Mouse (Mus musculus): ENCODE measurements around the gene Pax7. TPM values are rescaled to one million over a fixed set of nuclear protein-coding genes. Genes with fewer than 3 reads are reported as not detected.

Pax7 gene
- polyA plus RNA-seq, 1 experiment = 0.37 TPM

DNA sequence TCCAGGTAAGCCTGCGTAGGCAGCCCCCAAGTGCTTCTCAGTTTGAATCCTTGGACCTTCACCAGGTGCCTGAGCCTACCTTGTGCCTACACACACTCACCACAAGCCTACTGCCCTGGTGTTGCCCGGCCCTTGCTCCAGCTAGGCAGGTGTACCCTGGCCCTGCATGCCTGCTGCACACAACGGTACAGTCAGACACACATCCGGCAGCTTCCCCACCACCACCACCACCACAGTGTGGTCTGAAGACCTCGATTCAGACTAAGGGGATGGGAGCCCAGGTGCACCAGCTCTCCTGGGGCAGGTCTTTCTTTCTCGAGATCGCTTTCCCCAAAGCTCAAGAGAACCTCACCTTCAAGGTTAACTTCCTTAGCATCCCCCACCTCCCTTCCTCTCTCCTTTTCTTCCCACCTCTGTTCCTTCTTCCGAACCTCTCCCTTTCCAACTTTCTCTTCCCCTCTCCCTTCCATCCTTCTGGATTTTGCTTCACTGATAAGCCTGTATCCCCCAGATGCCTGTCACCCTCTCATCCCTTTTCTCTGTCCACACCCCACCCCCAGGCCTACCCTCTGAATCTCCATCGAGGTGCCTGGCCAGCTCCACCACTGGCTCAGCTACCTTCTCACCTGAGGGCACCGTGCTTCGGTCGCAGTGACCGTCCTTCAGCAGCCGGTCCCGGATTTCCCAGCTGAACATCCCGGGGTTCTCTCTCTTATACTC lies 4.3 kb downstream of the Pax7 start:
- H3K4me3 ChIP-seq = no peak overlapping the region
- H3K79me2 ChIP-seq (ENCODE audit: control insufficient read depth, insufficient read depth) = no peaks in the 10 kb centered on the region
- H3K27me3 ChIP-seq (ENCODE audit: control insufficient read depth, insufficient read depth, insufficient read length) = peaks cover 57% of the 10 kb centered on the region
- no peak for TF ChIP-seq TCF12 (IDR thresholded peaks at IDR 0.05; ENCODE audit: insufficient read depth, poor library complexity, severe bottlenecking)
- TF ChIP-seq CEBPB (IDR thresholded peaks at IDR 0.05; ENCODE audit: insufficient read depth, poor library complexity, severe bottlenecking) = no peak
- no peak for TF ChIP-seq REST (IDR thresholded peaks at IDR 0.05; ENCODE audit: insufficient read depth, insufficient read length)
- TF ChIP-seq MYOD1 (IDR thresholded peaks at IDR 0.05; ENCODE audit: control insufficient read depth in 1 of 3, insufficient read length in 2 of 3, low read depth in 2 of 3) = no peak
- no peak for TF ChIP-seq USF1 (IDR thresholded peaks at IDR 0.05; ENCODE audit: low read depth)
- no peak for TF ChIP-seq MYOG (IDR thresholded peaks at IDR 0.05; ENCODE audit: control insufficient read depth in 1 of 3, insufficient read depth in 1 of 3, insufficient read length in 2 of 3, low read depth in 2 of 3)
- TF ChIP-seq MAX (IDR thresholded peaks at IDR 0.05; ENCODE audit: low read depth) = no peak
- TF ChIP-seq POLR2A (IDR thresholded peaks at IDR 0.05; ENCODE audit: insufficient read length, low read depth) = no peak
- TF ChIP-seq POLR2AphosphoS2 (IDR thresholded peaks at IDR 0.05; ENCODE audit: insufficient read length, low read depth) = no peak
- H3ac ChIP-seq (ENCODE audit: control insufficient read depth, insufficient read length) = no peak overlapping the region
- H3K36me3 ChIP-seq (ENCODE audit: control insufficient read depth, insufficient read depth) = no peaks in the 10 kb centered on the region
- no peak overlapping the region for H3K4me2 ChIP-seq (ENCODE audit: low read depth)

DNA sequence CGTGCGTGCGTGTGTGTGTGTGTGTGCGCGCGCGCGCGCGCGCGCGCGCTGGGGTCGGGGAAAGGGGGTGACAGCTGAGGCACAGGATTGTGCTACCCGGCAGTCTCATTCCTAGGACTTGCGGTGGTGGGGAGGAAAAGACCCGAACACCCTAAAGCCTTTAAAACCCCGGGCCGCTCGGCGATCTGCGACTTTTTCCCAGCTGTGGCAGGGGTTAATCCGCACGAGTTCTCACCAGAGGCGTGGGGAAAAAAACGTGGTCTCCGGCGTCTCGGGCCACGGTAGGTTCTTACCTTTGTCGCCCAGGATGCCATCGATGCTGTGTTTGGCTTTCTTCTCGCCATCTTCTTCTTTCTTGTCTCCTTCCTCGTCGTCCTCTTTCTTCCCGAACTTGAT lies 5.0 kb downstream of the Pax7 start:
- peak overlapping the region; percentile 48 for H3K4me2 ChIP-seq (ENCODE audit: low read depth)
- H3K36me3 ChIP-seq (ENCODE audit: control insufficient read depth, insufficient read depth) = no peaks in the 10 kb centered on the region
- peaks cover 63% of the 10 kb centered on the region for H3K27me3 ChIP-seq (ENCODE audit: control insufficient read depth, insufficient read depth, insufficient read length)

DNA sequence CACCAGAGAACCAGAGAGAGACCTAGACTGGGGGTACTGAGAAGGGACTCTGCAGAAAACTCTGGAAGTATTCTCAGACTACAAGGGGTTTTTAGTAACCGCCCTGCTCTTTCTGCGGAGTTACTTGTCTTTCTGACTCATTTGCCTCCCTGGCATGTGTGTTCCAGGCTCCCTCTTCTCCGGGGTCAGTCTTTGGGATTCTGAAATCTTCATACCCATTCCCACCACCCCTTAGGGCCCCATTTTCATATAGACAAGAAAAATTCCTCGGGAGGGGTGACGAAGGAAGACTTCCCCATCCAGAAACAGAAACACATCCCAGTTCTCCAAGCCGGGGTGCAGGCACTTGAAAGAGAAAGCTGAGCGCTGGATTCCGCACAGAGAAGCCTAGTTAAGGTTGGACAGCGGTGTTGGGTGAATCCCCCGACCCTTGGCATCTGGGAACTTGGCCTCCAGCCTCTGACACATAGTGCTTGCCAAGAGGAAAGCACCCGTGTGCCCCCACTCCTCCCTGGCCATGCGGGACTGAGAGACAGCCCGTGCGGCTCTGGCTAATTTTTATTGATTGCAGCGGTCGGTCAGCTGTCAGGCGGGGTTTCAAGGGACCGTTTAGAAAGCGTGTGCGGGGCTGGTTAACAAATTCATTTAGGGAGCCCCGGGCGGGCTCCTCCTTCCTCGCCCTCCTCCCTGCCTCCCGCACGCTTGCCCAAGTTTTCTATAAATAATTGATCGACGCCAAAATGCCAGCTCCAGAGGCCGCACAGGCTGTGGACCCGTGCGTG lies 5.6 kb downstream of the Pax7 start:
- TF ChIP-seq REST (IDR thresholded peaks at IDR 0.05; ENCODE audit: insufficient read depth, insufficient read length) (no peak), CEBPB (IDR thresholded peaks at IDR 0.05; ENCODE audit: insufficient read depth, poor library complexity, severe bottlenecking) (no peak), SRF (IDR thresholded peaks at IDR 0.05; ENCODE audit: control insufficient read depth, insufficient read length, low read depth) (no peak), TCF12 (IDR thresholded peaks at IDR 0.05; ENCODE audit: insufficient read depth, poor library complexity, severe bottlenecking) (no peak), USF1 (IDR thresholded peaks at IDR 0.05; ENCODE audit: low read depth) (no peak), MYOG (IDR thresholded peaks at IDR 0.05; ENCODE audit: control insufficient read depth in 1 of 3, insufficient read depth in 1 of 3, insufficient read length in 2 of 3, low read depth in 2 of 3) (no peak), MYOD1 (IDR thresholded peaks at IDR 0.05; ENCODE audit: control insufficient read depth in 1 of 3, insufficient read length in 2 of 3, low read depth in 2 of 3) (no peak), POLR2A (IDR thresholded peaks at IDR 0.05; ENCODE audit: insufficient read length, low read depth) (no peak), MAX (IDR thresholded peaks at IDR 0.05; ENCODE audit: low read depth) (no peak)
- H3ac ChIP-seq (ENCODE audit: control insufficient read depth, insufficient read length) = no peak overlapping the region
- peaks cover 63% of the 10 kb centered on the region for H3K27me3 ChIP-seq (ENCODE audit: control insufficient read depth, insufficient read depth, insufficient read length)
- peak overlapping the region; percentile 48 for H3K4me2 ChIP-seq (ENCODE audit: low read depth)
- H3K36me3 ChIP-seq (ENCODE audit: control insufficient read depth, insufficient read depth) = no peaks in the 10 kb centered on the region
- H3K4me3 ChIP-seq = no peak overlapping the region
- H3K79me2 ChIP-seq (ENCODE audit: control insufficient read depth, insufficient read depth) = no peaks in the 10 kb centered on the region

More for the DNA sequence above, 5.0 kb downstream of the Pax7 start:
- Histone ChIP-seq H3K4me3 (no peak overlapping the region), H3K79me2 (ENCODE audit: control insufficient read depth, insufficient read depth) (no peaks in the 10 kb centered on the region), H3ac (ENCODE audit: control insufficient read depth, insufficient read length) (no peak overlapping the region)
- TF ChIP-seq E2F4 (IDR thresholded peaks at IDR 0.05; ENCODE audit: insufficient read depth) (no peak), TCF12 (IDR thresholded peaks at IDR 0.05; ENCODE audit: insufficient read depth, poor library complexity, severe bottlenecking) (no peak), MYOD1 (IDR thresholded peaks at IDR 0.05; ENCODE audit: control insufficient read depth in 1 of 3, insufficient read length in 2 of 3, low read depth in 2 of 3) (no peak), SRF (IDR thresholded peaks at IDR 0.05; ENCODE audit: control insufficient read depth, insufficient read length, low read depth) (no peak), POLR2AphosphoS2 (IDR thresholded peaks at IDR 0.05; ENCODE audit: insufficient read length, low read depth) (no peak), USF1 (IDR thresholded peaks at IDR 0.05; ENCODE audit: low read depth) (no peak), TCF3 (IDR thresholded peaks at IDR 0.05; ENCODE audit: insufficient read length, low read depth) (no peak), CEBPB (IDR thresholded peaks at IDR 0.05; ENCODE audit: insufficient read depth, poor library complexity, severe bottlenecking) (no peak), MAX (IDR thresholded peaks at IDR 0.05; ENCODE audit: low read depth) (no peak), REST (IDR thresholded peaks at IDR 0.05; ENCODE audit: insufficient read depth, insufficient read length) (no peak)

DNA sequence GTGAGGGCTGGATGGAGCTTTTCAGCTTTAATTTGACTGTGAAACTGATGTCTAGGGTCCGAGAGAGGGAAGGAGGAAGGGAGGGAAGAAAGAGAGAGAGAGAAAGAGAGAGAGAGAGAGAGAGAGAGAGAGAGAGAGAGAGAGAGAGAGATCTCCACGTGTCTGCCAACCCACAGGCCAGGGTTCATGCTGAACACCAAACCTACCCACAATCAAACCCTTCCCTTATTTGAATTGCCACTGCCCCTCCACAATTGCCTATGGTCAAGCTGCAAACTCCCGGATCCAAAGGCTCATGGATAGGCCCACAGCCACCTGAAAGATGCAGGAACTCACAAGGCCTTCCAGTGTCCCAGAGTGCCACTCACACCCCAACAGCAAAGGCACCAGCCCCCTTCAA lies 7.1 kb downstream of the Pax7 start:
- H3K4me3 ChIP-seq = no peak overlapping the region
- H3ac ChIP-seq (ENCODE audit: control insufficient read depth, insufficient read length) = no peak overlapping the region
- H3K27me3 ChIP-seq (ENCODE audit: control insufficient read depth, insufficient read depth, insufficient read length) = peaks cover 65% of the 10 kb centered on the region
- H3K4me2 ChIP-seq (ENCODE audit: low read depth) = no peak overlapping the region
- H3K79me2 ChIP-seq (ENCODE audit: control insufficient read depth, insufficient read depth) = no peaks in the 10 kb centered on the region
- TF ChIP-seq MYOD1 (IDR thresholded peaks at IDR 0.05; ENCODE audit: control insufficient read depth in 1 of 3, insufficient read length in 2 of 3, low read depth in 2 of 3) (no peak), SRF (IDR thresholded peaks at IDR 0.05; ENCODE audit: control insufficient read depth, insufficient read length, low read depth) (no peak), MAX (IDR thresholded peaks at IDR 0.05; ENCODE audit: low read depth) (no peak), USF1 (IDR thresholded peaks at IDR 0.05; ENCODE audit: low read depth) (no peak), TCF12 (IDR thresholded peaks at IDR 0.05; ENCODE audit: insufficient read depth, poor library complexity, severe bottlenecking) (no peak), REST (IDR thresholded peaks at IDR 0.05; ENCODE audit: insufficient read depth, insufficient read length) (no peak), TCF3 (IDR thresholded peaks at IDR 0.05; ENCODE audit: insufficient read length, low read depth) (no peak), POLR2A (IDR thresholded peaks at IDR 0.05; ENCODE audit: insufficient read length, low read depth) (no peak), MYOG (IDR thresholded peaks at IDR 0.05; ENCODE audit: control insufficient read depth in 1 of 3, insufficient read depth in 1 of 3, insufficient read length in 2 of 3, low read depth in 2 of 3) (no peak), POLR2AphosphoS2 (IDR thresholded peaks at IDR 0.05; ENCODE audit: insufficient read length, low read depth) (no peak), E2F4 (IDR thresholded peaks at IDR 0.05; ENCODE audit: insufficient read depth) (no peak), CEBPB (IDR thresholded peaks at IDR 0.05; ENCODE audit: insufficient read depth, poor library complexity, severe bottlenecking) (no peak)
- no peaks in the 10 kb centered on the region for H3K36me3 ChIP-seq (ENCODE audit: control insufficient read depth, insufficient read depth)

Measured in myocyte (in vitro differentiated cells).